Mouse (Mus musculus) lung, adult 2 months (tissue): ENCODE results near the gene Ptprk.

Source experiments
- CTCF ChIP-seq: fragments of 200-500 bp; IDR thresholded peaks from 2 replicates; pipeline ENCODE4 v1.5.1; 2011; ENCODE audit warnings: mild to moderate bottlenecking, low read length, control low read depth; ENCODE audit not compliant: insufficient read depth
- POLR2A ChIP-seq: fragments of 200-500 bp; IDR thresholded peaks from 2 replicates; pipeline ENCODE4 v1.6.1; 2011; ENCODE audit warnings: low read depth, mild to moderate bottlenecking, control low read depth, low read length, borderline replicate concordance; ENCODE audit errors: extremely low read depth

DNA sequence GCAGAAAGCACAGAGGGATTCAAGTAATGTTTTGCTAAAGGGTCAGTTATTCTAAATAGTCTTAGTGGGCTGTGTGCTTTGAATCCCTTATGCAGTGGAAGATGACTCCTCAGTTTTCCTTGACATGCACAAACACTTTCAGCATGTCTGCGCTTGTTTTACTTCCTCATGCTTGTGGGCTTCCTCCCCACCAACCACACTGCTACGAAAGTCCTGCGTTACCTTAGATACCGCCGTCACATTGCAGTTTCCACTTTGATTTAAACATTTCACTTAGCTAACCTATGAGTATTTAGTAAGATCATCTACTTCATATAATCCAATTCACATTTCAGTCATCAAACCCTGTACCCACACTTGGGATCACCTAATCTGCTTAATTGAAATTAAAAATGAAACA, 441.5 kb downstream of the Ptprk start:
- TF ChIP-seq CTCF (no peak), POLR2A (no peak)
